Mouse (Mus musculus) cerebellum, postnatal 4 days (tissue): ENCODE data around the gene Ric8a.

ENCODE experiments used
- DNase-seq, 2 experiments: peaks; one replicate each; pipeline ENCODE4 v3.0.0; 2022; ENCODE audit warnings: low spot score in 2 of 2, mixed read lengths in 1 of 2

The Ric8a gene

DNA sequence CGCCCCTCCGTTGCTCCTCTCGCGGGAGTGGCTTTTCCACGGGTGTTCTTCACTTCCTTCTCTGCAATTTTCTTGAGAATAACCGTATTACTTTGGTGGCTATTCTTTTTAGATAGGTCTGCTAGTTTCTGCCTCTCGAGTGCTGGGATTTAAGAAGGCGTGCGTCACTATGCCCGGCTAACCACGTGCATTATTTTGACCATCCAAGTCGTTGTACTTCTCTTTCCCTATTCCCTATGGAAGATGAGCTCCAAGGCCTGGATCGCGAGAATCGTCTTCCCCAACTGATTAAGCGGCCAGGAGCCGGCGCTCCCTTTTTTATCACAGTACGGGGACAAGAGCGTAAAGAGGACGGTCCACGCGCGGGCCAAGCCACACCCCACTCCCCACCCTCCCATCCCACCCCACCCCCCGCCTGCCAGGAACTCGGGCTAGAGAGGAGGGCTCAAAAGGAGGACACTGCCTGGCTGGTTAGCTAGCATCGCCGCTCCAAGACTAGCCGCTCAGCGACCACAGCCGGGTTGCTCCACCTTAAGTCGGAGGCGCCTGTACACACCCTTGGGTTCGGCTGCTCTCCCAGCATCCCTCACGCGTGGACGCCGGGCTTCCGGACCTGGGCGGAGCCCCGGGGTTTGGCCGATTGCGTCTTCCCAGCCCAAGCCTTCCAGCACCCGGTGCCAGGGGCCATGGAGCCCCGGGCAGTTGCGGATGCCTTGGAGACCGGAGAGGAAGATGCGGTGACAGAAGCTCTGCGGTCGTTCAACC lies at the start of gene Ric8a:
Gene Ric8a (plus strand): TSS at position 173 of the 765 bp plus-strand sequence.
- DNase-seq: peak; percentile 70 to 79

DNA sequence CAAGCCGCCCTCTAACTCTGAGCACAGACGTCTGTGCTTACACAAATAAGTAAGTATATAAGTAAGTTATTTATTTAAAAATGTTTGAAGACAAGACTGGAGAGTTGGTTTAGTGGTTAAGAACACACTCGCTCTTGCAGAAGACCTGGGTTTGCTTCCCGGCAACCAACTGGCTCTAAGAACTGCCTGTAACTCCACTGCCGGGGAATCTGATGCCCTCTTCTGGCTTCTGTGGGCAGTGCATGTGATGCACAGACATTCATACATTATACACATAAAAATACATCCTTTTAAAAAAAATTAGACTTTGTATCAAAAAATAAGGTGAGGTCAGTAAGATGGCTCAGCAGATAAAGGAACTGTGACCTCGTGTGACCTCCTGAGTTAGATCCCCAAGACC lies 46.3 kb upstream of the Ric8a start:
- DNase-seq: no peak

DNA sequence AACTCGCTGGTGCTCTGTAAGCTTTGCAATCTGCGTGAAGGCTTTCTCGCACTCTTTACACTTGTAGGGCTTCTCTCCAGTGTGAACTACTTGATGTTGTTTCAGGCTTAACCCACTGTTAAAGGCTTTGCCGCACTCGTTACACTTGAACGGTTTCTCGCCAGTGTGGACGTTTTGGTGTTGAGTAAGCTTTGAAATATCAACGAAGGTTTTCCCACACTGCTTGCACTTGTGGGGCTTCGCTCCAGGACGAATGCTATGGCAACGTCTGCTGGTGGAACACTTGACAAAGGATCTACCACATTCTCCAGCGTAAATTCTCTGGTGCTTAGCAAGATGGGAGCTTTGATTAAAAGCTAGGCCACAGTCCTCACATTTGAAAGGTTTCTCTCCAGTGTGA lies 45.0 kb upstream of the Ric8a start:
- no peak for DNase-seq

GRCm38 (mm10) chr7:140812850-140813249 lies 43.9 kb upstream of the Ric8a start:
- no peak for DNase-seq

- DNase-seq: no peak
These were observed 36.6 kb upstream of the Ric8a start for GRCm38 (mm10) chr7:140820173-140820572.

DNA sequence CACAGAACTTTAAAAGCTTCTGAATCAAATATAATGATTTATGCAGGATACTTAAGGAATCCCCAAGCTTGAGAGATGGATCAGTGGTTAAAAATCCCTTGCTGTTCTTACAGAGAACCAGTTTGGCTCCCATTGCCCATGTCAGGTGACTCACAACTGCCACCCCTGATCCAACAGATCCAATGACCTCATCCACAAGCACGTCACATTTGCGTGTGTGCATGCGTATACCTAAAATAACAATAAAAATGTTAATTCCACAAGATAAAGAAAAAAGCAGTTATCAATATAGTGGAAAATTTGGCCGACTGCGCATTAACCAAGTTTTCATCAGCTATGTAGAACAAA lies 35.5 kb upstream of the Ric8a start:
- DNase-seq: no peak

DNA sequence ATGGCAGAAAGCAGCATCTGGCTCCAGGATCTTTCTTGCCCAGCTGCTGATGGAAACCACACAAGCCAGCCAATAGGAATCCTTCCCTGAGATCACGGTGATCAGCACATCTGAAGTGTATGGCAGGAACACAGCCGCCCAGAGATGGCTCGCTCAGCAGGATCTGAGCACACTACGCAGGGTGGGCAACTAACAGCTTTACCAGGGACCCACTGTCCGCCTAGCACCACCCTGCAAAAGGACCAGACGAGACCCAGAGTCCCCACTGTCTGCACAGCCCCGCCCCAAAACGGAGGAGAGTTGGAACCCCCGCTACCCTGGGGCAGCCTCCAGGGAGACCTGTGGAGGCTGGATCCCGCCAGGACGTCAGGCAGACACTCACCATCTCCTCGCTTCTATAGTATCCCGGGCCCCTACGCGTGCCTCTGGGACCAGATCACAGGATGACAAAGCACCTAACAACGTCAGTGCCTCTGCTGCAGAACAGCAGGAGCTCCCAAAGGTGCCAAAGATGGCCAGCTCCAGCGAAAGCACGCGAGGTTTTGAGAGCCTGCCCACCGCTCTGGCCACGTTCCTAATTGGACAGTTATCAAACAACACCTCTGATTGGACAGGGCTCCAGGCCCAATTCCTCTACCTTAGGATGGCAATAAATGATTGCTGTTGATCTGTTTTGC lies 35.0 kb upstream of the Ric8a start, which contains the start of gene Zfp941:
Gene Zfp941 (minus strand): TSS at position 526 of the 677 bp plus-strand sequence.
- DNase-seq: peak; percentile 52 to 69

DNA sequence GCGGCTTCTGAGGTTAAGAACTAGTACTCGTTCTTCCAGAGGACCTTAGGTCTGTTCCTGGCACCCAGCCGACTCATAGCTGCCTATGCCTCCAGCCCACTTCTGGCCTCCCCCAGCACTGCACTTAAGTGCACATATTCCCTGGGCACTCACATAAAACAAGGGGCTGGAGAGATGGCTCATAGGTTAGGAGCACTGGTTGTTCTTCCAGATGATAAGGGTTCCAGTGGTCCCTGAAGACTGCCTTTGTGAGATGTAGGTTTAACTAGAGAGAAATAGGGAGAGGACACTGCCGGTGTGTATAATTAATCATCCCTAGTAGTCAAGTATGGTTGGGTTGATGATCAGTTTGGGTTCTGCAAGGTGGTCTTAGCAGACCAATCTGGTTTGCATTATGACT lies 34.0 kb upstream of the Ric8a start:
- no peak for DNase-seq

- DNase-seq: peak in 1 of 2 experiments; percentile 21
These were observed 28.4 kb upstream of the Ric8a start for GRCm38 (mm10) chr7:140828171-140828881.

DNA sequence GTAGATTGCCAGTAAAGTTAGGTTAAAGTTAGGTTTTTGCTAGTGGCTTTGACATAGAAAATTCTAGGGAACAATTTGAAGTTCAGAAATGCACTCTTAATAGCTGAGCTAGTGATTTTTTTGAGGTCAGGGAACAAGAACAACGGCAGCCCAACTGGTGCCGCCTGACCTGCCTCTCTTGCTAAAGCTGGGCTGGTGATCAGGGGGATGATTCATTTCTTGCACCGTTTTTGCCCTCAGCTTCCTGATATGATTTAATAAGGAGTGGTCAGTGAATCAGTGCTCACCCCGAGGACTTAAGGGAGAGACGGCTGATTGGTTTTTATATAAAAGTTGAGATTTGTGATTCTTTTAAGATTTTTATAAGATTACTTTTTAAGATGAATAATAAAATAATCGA lies 25.3 kb upstream of the Ric8a start:
- DNase-seq: no peak

DNA sequence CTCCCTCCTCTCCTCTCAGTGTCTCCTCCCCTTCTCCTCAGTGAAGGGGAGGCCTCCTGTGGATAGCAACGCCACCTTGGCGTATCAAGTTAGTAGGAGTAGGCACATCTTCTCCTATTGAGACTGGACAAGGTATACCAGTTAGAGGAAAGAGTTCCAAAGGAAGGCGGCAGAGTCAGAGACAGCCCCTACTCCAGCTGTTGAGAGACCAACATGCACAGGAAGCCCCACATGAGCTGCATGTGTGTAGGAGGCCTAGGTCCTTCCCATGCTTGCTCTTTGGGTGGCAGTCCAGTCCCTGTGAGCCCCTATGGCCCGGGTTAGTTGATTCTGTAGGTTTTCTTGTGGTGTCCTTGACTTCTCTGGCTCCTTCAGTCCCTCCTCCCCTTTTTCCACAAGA lies 23.4 kb upstream of the Ric8a start:
- DNase-seq: no peak

DNA sequence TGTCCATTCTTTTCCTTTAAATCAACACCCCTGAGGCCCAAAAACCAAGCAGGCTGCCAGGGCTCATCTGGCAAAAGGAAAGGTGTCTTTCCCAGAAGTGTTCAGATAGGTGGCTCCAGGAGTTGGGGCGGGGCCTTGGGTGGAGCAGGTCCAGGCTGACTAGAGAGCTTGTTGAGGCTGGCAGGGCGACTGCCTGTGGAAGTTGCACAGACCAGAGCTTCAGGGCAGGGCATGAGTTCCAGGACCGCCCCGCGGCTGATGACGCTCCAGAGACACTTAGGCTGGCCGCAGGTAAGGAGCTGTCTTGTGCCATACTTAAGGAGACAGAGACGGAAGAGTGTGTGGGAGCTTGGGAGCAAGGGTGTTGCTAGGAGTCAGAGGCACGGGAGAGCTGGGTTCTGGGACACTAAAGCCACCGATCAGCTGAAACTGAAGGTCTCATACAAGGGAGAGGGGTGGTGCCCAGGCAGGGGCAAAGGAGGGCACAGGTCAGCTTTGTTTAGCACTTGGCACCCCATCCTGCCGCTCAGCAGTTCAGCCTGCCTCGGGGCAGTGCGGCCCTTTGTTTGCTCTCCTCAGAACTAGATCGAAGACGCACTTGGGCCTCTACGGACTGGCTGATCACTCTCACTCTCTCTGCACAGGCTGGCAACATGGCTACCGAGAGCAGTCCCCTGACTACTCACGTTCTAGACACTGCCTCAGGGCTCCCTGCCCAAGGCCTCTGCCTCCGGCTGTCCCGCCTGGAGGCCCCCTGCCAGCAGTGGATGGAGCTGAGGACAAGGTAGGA lies 21.6 kb upstream of the Ric8a start, which contains the start of gene Urah:
Gene Urah (plus strand): TSS at position 51 of the 790 bp plus-strand sequence.
- no peak for DNase-seq

DNA sequence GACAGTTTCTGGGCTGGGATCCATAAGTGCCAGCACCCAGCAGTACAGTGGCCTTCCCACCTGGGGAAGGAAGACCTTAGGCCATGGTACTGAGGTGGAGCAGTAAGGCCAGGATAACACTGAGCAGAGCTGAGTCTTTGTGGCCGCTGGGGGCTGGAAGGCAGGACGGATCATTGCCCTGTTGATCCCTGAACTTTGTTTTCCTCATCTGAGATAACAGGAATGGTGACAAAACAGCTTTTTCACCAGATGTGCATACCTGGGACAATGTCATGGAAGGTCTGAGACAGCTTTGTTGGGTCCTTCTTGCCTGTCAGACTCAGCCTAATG lies 21.0 kb upstream of the Ric8a start:
- DNase-seq: no peak

- DNase-seq: no peak
These were observed 20.3 kb upstream of the Ric8a start for GRCm38 (mm10) chr7:140836243-140837115.

DNA sequence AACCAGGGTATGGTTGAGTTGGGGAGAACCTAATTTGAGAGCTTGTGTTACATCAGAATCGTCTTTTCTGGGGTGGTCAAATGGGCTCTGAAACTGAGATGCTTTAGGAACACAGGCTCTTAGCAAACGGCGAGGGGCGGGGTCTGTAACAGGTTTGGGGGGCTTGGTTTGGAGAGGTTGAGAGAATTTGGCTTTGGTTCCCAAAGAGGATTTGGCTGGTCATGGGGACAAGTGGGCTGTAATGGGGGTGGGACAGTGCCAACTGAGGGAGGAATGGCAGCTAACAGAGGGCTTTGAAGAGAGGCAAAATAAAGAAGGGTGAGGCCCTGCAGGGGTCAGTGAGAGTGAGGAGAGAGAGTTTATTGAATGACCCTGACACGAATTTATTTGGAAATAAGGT lies 17.2 kb upstream of the Ric8a start:
- DNase-seq: no peak

- no peak for DNase-seq
These were observed 15.7 kb upstream of the Ric8a start for GRCm38 (mm10) chr7:140840750-140841735.

DNA sequence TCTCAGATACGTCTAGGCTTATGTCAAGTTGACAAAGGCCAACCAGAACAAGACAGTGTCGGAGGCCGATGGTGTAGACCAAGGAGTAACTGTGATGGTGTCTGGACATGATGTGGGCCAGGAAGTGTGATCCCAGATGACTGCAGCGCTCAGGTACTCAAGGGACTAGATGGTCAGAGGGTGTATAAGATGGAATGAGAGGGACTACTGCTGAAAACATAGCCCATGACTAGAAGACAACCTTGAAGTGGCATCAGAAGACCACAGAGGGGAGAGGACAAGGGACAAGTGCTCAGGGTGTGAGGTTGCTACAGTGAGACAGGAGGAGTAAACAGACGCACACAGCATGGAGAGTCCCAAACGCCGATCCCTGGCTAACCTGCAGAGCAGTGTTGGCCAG lies 13.0 kb upstream of the Ric8a start:
- DNase-seq: no peak

GRCm38 (mm10) chr7:140844905-140845665 lies 11.7 kb upstream of the Ric8a start, which contains the start of gene Scgb1c1:
Gene Scgb1c1, plus strand, starts transcription at chr7:140845547.
- peak; percentile 90 to 92 for DNase-seq

- no peak for DNase-seq
These were observed 11.1 kb upstream of the Ric8a start for GRCm38 (mm10) chr7:140845683-140846082.
